Mouse (Mus musculus): ENCODE measurements around the gene Sppl2b.

DNA sequence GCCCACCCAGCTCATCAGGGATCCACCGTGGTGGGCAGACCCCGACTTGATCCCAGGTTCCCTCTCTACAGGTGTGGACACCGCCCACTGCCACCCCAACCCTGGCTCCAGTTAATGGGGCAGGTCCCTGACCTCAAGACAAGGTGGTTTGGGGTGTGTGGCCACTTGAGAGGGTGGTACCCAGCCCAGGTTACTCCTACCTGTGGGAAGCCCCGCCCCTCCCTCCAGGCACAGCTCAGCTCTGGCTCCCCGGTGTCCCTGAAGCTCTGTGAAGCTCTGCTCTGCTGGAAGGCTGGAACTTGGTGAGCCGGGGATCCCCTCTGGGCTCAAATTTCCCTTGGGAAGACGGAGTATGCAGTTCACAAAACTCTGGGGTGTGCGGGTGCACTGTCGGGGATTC, 16.5 kb downstream of the Sppl2b start, which contains the start of gene Tmprss9:
- TF ChIP-seq CTCF (IDR thresholded peaks at IDR 0.05 in 2 of 3, conservative IDR thresholded peaks at IDR 0.05 in 1 of 3; ENCODE audit: control insufficient read depth in 1 of 3, insufficient read depth in 1 of 3, low read depth in 2 of 3, low read length in 3 of 3, poor library complexity in 1 of 3, severe bottlenecking in 1 of 3) (no peak), MAFK (IDR thresholded peaks at IDR 0.05; ENCODE audit: borderline replicate concordance, low read depth, low read length) (no peak), MAX (IDR thresholded peaks at IDR 0.05; ENCODE audit: low read length) (no peak), EP300 (IDR thresholded peaks at IDR 0.05; ENCODE audit: low read depth in 1 of 2, low read length in 2 of 2) (no peak), POLR2A (IDR thresholded peaks at IDR 0.05; ENCODE audit: control insufficient read depth in 1 of 2, insufficient read depth in 1 of 2, low read depth in 1 of 2, low read length in 2 of 2, poor library complexity in 1 of 2) (no peak), SMC3 (IDR thresholded peaks at IDR 0.05; ENCODE audit: low read depth, low read length) (no peak), E2F4 (IDR thresholded peaks at IDR 0.05; ENCODE audit: borderline replicate concordance, low read depth, low read length) (no peak), ZMIZ1 (IDR thresholded peaks at IDR 0.05; ENCODE audit: low read depth, low read length) (no peak)

All from MEL (cell line).